Mouse (Mus musculus) 3T3-L1 (cell line): ENCODE results near the gene Slit3.
A peak's percentile ranks its signal among the peaks of the same experiment; 100 is the strongest.

Source experiments
- DNase-seq: peaks from one replicate; pipeline ENCODE4 v3.0.0-alpha.2; 2015; ENCODE audit warnings: low read depth, low spot score

The Slit3 gene

DNA sequence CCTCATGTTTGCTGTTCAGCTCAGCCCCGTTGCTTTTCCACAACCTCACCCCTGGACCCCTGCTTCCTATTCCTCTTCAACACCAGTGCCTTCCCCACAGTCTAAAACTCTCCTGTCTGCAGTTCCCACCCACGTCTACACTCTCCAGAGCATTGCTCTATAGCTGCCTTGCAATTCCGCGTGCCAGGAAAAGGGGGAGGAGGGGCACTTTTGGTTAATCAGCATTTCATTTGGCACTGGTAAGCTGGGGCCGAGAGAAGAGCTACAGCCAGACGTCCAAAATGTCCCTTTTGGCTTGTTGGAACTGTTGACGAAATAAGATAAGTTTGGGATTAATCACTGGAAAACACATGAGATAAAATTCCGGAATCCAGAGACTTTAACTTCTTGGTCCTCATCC, 274.4 kb downstream of the Slit3 start:
- DNase-seq: no peak

DNA sequence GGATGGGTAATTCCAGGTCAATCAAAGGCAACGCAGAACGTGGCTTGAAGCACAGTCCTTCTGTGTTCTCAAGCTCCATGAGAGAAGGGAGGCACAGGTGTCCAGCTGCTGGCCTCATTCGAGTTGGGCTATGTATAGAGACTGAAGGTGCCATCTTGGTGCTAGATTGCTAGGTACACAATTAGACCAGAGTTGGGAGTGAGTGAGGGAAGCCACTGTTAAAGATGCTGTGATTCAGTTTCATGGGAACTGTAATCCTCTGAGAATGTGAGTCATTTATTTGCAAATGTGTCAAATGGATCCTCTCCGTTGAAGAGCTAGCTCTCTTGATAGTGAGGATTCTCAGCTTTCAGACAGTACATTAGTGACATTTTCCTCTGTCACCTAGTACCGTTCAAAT, 277.3 kb downstream of the Slit3 start:
- no peak for DNase-seq

DNA sequence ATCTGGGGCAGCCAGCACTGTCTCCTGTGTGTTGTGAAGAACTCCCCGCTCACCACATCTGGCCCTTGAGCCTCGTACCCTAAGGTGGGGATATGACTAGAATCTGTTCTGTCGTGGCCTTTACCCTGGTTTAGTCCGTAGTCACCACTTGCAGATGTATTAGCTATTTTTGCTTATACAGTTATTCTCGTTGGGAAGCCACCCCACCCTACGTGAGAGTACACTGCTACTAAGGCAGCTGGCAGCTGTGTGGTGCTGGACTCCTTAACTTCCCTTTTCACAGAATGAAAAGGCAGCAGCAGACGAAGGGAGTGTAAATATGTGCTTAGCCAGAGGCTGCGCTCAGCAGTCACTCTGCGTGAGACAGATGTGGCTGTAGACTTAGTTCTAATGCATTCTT, 282.5 kb downstream of the Slit3 start:
- no peak for DNase-seq

DNA sequence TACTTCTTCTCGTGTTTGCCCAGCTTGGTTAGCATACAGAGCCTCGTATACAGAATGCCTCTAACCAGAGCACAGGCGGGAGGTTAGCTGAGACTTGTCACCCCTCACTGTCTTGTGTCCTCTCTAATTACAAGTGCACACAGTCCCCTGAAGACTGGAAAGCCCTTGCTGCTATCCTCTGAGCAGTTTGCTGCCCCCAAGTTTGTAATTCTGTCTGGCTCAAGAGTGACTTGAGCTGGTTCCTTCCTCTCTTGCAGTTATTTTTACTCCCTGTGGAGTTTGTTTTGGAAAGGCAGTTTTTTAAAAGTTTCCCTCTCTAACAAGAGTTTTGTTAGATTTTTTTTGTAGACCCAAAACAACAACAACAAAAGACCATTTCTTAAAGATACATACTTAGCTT, 285.0 kb downstream of the Slit3 start:
- DNase-seq: no peak

DNA sequence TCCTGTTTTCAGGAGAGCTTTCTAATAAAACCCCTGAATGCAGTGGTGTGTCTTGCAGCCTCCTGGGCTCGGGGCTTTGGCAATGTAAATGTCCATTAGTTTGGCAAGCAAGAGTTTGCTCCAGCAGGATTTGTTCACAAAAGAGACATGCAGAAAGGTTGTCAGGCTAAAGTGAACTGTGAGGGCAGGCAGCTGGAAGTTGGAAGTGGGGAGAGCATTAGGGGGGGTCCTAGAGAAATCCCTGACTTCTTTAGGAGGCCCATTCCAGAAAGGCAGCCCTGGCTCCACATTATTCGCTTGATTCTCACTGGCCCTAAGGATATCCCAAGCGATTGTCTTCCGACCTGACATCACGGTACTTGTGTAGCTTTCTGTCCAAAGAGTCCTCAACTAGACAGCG, 285.5 kb downstream of the Slit3 start:
- no peak for DNase-seq

DNA sequence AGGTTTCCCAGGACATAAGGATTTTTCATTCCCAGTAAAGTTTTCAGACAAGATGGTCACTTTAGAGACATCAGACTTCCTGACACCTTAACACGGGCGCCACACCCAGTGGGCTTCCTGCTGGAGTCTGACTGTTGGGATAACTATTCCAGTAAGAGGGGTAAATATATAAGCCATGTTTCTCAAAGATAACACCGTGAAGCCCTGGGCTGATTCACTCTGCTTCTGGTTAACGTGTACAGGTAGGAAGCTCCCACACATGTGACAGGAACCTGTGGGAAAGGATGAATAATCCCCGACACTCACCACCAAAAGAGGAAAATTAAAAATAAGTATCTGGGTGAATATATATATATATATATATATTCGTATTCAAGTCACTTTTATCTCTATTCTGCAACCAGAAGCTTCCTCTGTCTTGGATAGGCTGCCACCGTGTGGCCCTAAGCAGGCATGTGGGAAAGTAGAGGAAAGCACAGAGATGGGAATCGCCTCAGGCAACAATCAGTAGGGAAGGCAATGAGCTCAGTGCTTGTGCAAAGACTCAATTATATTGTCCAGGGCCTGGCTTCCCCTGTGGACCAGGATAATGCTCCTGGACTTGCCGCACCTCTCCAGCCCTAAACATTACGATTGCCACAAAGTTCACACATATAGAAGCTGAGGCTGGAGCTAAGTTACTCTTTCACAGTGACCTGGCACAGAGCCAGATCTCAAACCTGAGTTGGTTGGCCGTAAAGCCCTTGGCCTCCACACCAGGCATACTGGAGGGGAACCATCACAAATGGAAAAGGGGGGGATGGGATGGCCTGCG, 286.5 kb downstream of the Slit3 start:
- DNase-seq: peak; percentile 91

DNA sequence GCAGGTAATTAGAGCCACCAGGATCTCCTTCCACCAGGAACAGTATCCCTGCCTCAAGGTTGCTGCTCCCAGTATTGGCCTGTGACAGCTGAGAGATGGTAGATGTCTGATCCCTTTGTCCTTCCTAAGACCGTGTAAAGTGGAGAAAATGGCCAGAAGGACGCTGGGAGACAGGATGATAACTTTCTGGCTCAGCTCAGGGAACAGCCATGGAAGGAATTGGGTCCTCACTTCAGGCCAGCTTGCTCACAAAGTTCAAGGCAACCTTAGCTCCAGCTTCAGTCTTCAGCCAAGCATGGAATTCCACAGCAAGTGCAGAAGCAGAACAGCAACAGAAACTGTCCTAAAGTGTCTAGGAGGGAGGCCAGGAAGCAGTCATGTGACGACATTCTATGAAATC, 289.4 kb downstream of the Slit3 start:
- DNase-seq: no peak

DNA sequence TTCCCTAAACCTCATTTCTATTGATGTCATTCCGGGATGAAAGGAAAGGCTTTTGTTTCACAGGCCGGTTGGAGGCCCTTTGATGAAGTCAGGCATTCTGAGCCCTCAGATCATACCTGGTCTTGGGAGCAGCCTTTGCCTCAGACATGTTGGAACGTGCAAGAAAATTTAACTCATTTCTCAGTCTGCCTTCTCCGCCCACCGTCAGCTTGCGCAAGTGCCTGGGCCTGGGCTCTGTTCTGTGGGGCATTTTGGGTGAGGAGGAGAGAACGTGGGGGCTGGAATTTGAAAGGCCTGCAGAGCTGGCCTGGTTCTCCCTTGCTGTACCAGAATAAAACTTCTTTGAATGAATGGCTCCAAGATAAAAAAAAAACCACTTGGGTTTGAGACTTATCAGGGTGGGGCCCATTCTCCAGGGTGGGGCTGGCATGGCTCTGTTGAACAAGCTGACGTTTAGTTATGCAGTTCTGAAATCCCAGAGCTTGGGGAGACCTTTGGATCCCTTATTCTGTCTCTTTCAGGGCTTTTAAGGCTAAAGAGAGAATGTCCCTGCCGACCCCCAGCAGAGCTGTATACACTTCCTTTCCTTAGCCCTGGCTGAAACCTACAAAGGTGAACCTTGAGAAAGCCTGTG, 294.9 kb downstream of the Slit3 start:
- no peak for DNase-seq

DNA sequence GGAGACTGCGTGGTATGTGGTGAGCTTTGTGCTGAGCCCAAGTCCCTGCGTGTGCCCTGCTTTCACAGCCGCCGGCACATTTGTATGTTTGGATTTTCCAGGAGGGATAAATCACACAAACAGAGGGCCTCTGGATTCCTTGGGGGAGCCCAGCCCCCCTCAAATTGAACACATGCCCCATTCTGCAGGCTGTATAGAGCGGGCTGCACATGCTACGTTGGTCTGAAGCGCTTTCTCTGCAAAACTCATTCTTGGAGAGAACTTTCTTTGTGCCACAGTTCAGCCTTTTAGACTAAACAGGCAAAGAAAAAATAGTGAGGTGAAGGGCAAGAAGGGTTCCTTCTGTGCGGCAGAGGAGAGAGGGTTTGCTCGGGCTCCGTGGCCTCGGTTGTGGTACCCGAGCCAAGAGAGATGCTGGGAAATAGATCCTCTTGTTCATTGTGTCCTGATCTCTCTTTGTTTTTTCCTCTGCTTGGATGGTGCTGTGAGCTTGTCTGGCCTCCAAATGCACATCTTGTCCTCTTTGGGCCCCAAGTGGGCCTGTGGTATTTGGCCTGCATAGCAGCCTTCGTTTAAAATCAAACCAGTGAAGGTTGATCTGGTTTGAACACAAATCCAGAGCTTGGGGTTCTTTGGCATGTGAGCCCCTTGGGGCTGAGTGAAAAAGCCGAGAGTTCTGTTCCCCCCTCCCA, 295.5 kb downstream of the Slit3 start:
- no peak for DNase-seq

DNA sequence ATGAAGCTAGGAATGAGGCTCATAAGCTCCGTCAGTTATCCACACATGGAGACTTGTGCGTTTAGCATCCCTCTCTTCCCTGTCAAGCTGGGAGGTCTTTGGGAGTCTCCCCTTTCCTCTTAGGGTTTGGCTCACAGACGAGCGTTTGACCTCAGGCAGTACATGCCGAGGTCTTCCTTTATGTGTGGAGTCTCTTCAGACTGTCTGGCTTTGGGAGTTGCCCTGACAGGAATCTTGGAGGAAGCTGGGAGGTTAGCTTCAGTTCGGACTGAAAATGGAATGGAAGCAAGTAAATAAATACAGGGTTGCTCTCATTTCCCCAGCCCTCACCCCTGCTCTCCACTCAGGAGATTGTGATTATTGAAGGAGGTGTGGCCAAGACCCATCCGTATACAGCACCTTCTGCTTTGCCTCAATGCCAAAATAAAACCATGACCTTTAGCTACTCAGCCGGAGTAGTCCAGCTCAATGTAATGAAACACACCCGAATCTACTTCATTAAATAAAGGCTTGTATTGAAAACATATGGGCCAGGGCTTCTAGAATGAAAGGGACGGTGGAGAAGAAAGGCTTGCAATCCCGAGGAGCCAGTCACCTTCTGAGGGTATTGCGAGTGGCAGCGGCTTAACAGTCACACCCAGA, 297.0 kb downstream of the Slit3 start:
- DNase-seq: no peak

DNA sequence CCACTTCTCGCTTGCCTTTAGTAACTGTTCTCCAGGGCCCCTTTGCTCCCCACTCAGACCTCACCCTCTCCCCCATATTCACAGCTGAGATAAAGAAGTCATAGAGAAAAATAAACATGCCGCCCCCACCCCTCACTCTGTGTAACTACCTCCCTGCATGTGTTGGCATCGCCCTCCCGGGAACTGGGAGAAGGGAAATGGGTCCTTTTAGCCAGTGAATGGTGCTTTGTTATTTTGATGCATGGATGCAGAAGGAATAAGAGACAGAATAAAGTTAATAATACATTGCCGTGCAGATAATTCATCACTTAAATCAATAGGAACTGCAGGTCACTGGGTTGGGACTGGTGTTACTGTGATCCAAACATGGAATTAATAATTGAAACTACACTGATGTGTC, 298.0 kb downstream of the Slit3 start:
- DNase-seq: no peak

DNA sequence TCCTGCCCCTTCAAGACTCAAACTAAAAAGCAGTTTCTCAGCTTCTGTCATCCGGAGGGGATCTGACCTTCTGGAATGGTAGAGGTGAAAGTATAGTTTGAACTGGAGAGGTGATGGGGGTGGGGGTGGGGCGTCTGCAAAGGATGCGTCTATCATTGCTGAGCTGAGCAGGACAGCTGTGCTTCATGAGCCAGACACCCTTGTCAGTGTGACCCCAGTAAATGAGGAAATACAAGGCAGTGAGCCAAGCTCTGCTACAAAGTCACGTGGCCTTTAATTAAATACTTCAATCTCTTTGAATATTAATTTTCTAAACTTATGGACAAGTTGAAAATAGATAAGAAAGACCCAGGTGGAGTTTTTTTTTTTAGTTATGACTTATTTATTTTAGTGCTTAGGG, 300.7 kb downstream of the Slit3 start:
- no peak for DNase-seq

DNA sequence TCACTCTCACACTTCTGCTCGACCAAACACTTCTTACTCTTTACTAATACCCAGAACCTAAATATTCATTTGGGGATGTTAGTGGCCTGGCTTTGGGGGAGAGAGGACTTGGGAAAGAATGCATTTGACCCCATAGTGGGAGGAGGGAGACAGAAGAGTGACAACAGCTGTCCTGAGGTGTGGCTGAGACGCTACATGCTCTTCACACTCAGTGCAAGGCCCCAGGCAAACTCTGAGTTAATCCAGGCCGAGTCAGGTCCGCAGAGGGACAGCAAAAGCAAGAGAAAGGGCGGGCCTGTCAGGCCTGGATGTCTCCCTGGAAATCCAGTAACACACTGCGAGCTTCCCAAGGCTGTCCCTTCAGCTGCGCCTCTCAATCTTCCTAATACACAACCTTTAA, 307.0 kb downstream of the Slit3 start:
- DNase-seq: no peak

DNA sequence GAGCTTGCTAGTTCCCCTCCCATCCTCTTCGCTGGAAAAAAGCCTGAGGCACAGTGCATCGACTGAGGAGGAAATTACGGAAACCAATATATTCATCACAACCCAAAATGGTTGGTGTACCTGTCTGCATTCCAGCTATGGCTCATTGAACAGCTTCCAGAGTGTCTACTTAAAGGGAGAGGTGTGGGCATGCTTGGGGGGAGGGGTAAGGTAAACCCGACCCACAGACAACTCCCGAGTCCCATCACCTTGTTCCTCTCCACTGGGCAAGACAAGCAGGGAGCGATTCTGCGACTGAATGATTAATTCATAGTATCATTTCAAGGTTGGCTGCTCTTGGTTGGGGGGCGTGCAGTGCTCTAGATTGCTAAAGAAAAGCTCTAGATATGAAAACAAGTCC, 310.1 kb downstream of the Slit3 start:
- DNase-seq: no peak

DNA sequence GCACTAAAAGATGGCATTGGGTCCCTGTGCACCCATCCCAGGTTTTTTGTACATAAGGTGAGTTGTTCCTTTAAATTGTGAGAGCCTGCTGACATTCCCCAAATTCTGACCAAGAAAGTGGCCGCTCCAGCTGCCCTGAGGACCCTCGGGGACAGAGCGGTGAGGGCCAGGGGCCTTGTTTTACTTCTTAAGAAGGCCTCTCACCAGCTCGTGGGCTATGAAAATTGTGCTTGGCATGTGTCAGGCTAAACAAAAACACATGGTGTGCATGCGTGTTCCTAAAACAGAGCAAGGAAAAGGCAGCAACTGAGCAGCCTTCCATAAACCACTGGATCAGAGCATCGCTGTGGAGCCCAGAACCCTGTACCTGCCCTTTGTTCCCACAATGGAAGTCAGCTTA, 316.5 kb downstream of the Slit3 start:
- DNase-seq: no peak

DNA sequence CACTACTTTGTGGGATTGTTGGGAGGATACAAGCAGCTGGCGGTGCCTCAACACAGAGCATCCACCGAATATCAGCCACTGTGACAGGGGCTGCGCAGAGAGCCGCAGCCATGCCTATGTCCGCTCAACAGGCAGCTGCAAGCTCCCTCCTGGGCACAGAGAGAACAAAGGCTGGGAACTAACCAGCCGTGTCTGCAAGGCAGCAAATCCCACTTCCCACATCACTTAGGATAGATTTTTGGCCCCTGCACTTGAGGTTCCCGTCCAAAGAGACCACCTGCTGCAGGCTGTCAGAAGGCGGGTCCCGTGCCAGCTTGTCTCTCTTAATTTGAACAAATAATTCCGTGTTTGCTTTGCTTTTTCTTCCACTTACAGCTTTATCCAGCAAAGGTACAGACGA, 319.2 kb downstream of the Slit3 start:
- DNase-seq: no peak

DNA sequence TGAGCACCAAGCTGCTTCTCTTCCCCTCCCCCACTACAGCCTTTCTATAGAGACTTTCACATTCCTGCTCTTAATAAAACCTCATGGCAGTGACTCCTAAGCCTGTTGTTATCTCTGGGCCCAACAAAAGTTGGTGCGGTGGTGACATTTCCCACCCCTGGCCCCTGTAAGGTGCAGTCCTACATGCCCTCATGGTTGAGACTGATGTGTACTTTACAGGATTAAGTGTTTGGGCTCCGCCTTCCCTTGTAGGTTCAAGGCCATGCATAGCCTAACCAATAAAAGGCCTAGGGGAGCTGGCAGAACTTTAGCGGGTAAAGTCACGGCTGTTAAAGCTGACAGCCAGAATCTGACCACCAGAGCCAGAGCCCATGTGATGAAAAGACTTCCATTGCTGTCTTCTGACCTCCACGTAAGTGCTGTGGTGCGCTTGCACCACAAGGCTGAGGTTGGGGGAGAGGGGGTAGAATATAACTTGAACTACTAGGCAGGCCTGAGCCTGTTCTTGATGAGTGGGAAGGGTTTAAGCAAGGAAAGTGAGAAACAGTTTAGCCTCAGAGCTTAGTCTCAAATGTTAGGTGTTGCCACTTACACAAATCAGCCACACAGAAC, 323.6 kb downstream of the Slit3 start:
- no peak for DNase-seq

DNA sequence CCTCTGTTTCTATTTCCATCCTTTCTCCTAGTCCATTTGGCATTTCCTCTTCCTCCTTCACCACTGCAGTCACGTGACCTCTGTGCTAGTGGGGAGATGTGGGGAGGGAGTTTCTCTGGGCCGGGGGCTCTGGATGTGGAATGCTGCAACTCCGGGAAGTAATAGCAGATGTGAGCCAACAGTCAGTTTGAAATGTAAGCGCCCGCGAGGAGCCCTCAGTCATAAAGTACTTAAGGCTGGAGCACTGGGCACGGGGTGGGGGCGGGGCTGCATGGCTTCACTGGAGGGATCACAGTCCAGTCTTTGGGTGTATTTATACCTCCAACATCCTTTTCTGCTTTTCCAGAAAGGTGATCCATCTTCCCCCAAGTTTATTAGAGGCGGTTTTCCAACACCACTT, 326.9 kb downstream of the Slit3 start:
- no peak for DNase-seq

DNA sequence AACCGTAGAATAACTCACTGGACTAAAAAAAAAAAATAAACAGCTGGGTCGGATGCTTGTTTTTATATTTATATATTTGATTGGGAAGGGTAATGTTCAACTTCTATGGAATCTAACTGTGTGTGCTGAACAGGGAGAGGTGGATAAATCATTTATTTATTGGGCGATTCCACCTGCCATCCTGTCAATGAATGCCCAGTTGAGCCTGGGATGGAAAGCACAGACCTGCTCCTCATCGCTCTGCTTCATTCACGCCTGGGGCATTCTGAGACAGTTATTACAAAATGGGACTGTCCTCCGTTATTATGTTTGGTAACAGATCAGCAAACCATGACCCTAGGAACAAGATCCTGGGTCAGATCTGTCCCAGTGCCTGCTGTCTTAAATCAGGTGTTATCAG, 328.2 kb downstream of the Slit3 start:
- no peak for DNase-seq

DNA sequence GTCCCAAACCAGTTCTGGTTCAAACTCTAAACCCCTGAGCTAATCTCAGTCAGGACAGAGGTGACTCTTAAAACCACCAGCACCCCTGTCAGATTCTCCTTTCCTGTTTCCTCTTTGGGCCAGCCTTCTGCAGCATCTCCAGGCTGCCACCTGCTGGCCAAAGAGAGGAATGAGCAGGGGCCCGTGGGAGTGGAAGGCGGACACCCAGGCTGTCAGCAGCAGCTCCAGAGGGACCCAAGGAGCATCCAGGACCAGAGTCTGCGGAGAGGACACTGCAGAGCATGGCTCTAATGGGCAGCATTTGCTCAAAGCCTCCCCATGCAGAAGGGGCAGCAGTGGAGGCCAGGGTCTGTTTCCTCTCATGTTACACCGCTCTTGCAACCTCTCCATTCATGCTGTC, 330.6 kb downstream of the Slit3 start:
- DNase-seq: peak; percentile 76

DNA sequence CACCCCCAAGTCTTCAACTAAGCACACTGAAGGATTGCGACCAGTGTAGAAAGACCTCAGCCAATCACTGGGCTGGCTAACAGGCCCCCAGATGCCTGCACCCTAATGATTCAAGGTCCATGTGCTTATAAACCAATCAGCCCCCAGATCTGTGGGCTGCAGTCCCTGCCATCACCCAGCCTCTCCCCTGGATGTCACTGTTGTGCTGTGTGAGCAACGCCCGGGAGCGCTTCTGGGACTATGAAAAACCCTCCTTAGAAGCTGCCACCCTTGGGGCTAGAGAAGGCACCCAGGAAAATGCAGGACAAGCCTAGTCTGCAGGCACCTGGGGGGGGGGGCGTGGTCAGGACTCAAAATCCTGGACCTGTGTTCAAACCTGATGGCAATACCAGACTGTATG, 331.4 kb downstream of the Slit3 start:
- peak; percentile 25 for DNase-seq

DNA sequence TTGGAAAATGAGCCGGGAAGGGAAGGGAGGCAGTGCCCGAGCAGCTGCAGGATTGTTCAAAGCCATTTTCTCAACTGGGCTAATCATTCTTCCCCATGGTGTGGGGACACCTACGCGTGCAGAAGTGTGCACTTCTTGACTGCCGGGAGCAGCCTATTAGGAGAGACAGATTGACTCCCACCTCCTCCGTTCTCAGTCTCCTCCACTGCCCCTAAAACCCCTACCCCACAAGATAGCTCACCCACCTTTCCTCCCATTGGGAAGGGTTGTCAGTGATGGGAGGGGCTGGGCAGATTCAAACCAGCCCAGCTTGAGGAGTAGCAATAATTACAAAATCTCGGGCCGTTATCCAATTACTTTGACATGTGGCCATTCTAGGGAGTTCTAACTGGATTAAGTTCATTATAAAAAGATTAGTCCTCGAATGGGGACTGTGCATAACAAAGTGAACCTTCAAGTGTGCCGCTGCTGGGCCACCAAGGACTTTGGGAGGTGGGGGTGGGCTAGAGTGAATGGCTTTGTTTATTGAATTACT, 333.2 kb downstream of the Slit3 start:
- DNase-seq: no peak
